8 mouse cellular contexts compared by ENCODE assay signal in the genomic region with DNA sequence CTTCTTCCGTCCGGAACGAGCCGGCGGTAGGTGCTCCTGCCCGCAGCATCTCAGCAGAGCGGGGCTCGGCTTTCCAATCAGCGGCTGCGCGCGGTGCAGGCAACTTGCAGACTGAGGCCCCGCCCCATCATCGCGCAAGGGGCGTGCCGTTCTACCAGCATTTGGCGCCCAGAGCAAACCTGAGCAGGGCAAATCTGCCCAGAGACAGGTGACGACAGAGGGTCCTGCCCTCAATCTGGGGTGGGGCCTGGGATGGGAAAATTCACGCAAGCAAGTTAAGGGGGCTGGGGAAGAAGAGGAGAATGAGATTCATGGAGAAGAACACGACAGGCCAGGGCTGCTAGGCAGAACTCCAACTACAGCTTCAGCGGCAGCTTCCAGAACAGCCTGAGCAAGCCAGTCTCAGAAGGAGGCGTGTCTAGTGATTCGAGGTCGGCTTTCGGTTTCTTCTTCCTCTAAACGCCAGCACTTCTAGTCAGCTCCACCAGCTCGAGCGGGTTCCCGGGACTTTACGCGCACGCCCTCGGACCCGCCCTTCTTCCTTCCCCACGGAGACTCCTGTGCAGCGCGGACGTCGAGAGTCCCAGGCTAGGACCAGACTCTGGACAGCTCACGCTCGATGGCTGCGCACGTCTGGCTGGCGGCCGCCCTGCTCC. TPM values are rescaled to one million over a fixed set of nuclear protein-coding genes. Genes with fewer than 3 reads are reported as not detected.
DNase-seq lines count a peak whose midpoint lies in the region; ATAC-seq and TF ChIP-seq lines count a peak whose summit lies in the region.

Gene Tap1 (plus strand): TSS at position 293 of the 656 bp plus-strand sequence.
Gene Psmb9 (minus strand): TSS at position 504 of the 656 bp plus-strand sequence.

- H3K4me1 ChIP-seq in CH12.LX (ENCODE audit: control insufficient read depth in 1 of 2, insufficient read depth in 2 of 2), result peaks cover 25 to 57% of the 10 kb centered on the region in 2 experiments
- peaks cover 10% of the 10 kb centered on the region for H3K4me1 ChIP-seq in forebrain, embryonic 11.5 days (replicated peaks; ENCODE audit: control insufficient read depth, insufficient read depth, low read length)
- H3K4me1 ChIP-seq in heart, embryonic 16.5 days (ENCODE audit: control insufficient read depth, insufficient read depth, low read length), result peaks cover 7% of the 10 kb centered on the region
- peaks cover 22% of the 10 kb centered on the region for H3K4me1 ChIP-seq in liver, embryonic 15.5 days (replicated peaks)
- peaks cover 15% of the 10 kb centered on the region for H3K4me1 ChIP-seq in neural tube, embryonic 12.5 days

- H3K4me2 ChIP-seq in CH12.LX (ENCODE audit: insufficient read depth, low read depth, poor library complexity, severe bottlenecking), result peak within 1 kb of the TSS; percentile 63
- H3K4me2 ChIP-seq in forebrain, embryonic 11.5 days (ENCODE audit: low read depth, low read length, severe bottlenecking), result peak within 1 kb of the TSS; percentile 75
- peak within 1 kb of the TSS; percentile 95 for H3K4me2 ChIP-seq in heart, embryonic 16.5 days (ENCODE audit: low read depth, low read length)
- H3K4me2 ChIP-seq in liver, embryonic 15.5 days, result peak within 1 kb of the TSS; percentile 90
- H3K4me2 ChIP-seq in neural tube, embryonic 12.5 days (replicated peaks), result peak within 1 kb of the TSS; percentile 76

- under 1% methylated on average over 46 of the region's 46 CpGs for WGBS in forebrain, embryonic 11.5 days
- under 1% methylated on average over 46 of the region's 46 CpGs for WGBS in heart, embryonic 16.5 days
- under 1% methylated on average over 46 of the region's 46 CpGs for WGBS in liver, embryonic 15.5 days (ENCODE audit: insufficient replicate concordance)
- WGBS in neural tube, embryonic 12.5 days, result under 1% methylated on average over 46 of the region's 46 CpGs

- TF ChIP-seq CTCF in CH12.LX (conservative IDR thresholded peaks at IDR 0.05 in 1 of 2, IDR thresholded peaks at IDR 0.05 in 1 of 2; ENCODE audit: low read depth in 2 of 2, low read length in 2 of 2), result no peak

- no peak for TF ChIP-seq RAD21 in CH12.LX (IDR thresholded peaks at IDR 0.05; ENCODE audit: low read depth, low read length)

- H3K4me3 ChIP-seq in CH12.LX (replicated peaks in 1 of 3; ENCODE audit: low read depth in 2 of 3, low read length in 2 of 3, poor library complexity in 1 of 3), result peak within 1 kb of the TSS; percentile 98 to 100 (median 99)
- peak within 1 kb of the TSS; percentile 41 for H3K4me3 ChIP-seq in forebrain, embryonic 11.5 days (ENCODE audit: low read depth, low read length)
- peak within 1 kb of the TSS; percentile 70 for H3K4me3 ChIP-seq in heart, embryonic 16.5 days (ENCODE audit: low read length)
- peak within 1 kb of the TSS; percentile 66 for H3K4me3 ChIP-seq in liver, embryonic 15.5 days (replicated peaks)
- H3K4me3 ChIP-seq in neural tube, embryonic 12.5 days, result peak within 1 kb of the TSS; percentile 35

- DNase-seq in CH12.LX (ENCODE audit: extremely low read depth), result peak; percentile 97
- DNase-seq in c-Kit-positive CD71-positive TER-119-negative erythroid progenitor cells, embryonic 14.5 days (ENCODE audit: low read depth), result peak; percentile 97
- peak; percentile 97 for DNase-seq in forebrain, embryonic 11.5 days (ENCODE audit: low spot score)
- peak; percentile 99 to 100 for DNase-seq in kidney, postnatal 36 days
- DNase-seq in telencephalon, adult 2 months (ENCODE audit: low read depth, low spot score), result peak; percentile 84

- H3K9ac ChIP-seq in CH12.LX (ENCODE audit: insufficient read depth, low read depth), result peak within 1 kb of the TSS; percentile 100
- peak within 1 kb of the TSS; percentile 55 for H3K9ac ChIP-seq in forebrain, embryonic 11.5 days (ENCODE audit: low read length)
- peak within 1 kb of the TSS; percentile 80 for H3K9ac ChIP-seq in heart, embryonic 16.5 days (ENCODE audit: low read length)
- peak within 1 kb of the TSS; percentile 61 for H3K9ac ChIP-seq in liver, embryonic 15.5 days
- H3K9ac ChIP-seq in neural tube, embryonic 12.5 days, result peak within 1 kb of the TSS; percentile 36

- H3K27ac ChIP-seq in CH12.LX (ENCODE audit: insufficient read depth, low read depth), result peak within 1 kb of the TSS; percentile 98
- no peak within 1 kb of the TSS for H3K27ac ChIP-seq in forebrain, embryonic 11.5 days (ENCODE audit: low read depth, low read length)
- peak within 1 kb of the TSS; percentile 75 for H3K27ac ChIP-seq in heart, embryonic 16.5 days (ENCODE audit: low read length)
- H3K27ac ChIP-seq in liver, embryonic 15.5 days (replicated peaks), result peak within 1 kb of the TSS; percentile 67
- H3K27ac ChIP-seq in neural tube, embryonic 12.5 days, result no peak within 1 kb of the TSS

- TF ChIP-seq POLR2A in CH12.LX (IDR thresholded peaks at IDR 0.05; ENCODE audit: low read depth, low read length), result peak; percentile 80

- ATAC-seq in forebrain, embryonic 11.5 days (replicated peaks; ENCODE audit: low FRiP score), result peak; percentile 92
- ATAC-seq in heart, embryonic 16.5 days (replicated peaks; ENCODE audit: extremely low read depth, insufficient read depth, low FRiP score), result peak; percentile 95
- ATAC-seq in liver, embryonic 15.5 days (ENCODE audit: insufficient read depth), result peak; percentile 88
- peak; percentile 89 for ATAC-seq in neural tube, embryonic 12.5 days (ENCODE audit: low FRiP score, low read depth)

- dilution Hi-C loops in CH12.LX (cut with MboI; ENCODE audit: extremely low pct_ligation_motif_present, extremely low pct_unique_long_range_greater_than_20kb, low sequenced_read_pairs), result no loop called here

- peaks cover 86% of the 10 kb centered on the region for H3K79me2 ChIP-seq in CH12.LX (replicated peaks; ENCODE audit: control insufficient read depth, extremely low read depth, insufficient read depth, poor library complexity, severe bottlenecking)

- in situ Hi-C loops in CH12.LX (cut with MboI; ENCODE audit: low pct_ligation_motif_present, low pct_unique_long_range_greater_than_20kb, low sequenced_read_pairs), result no loop called here

- TF ChIP-seq EP300 in CH12.LX (IDR thresholded peaks at IDR 0.05; ENCODE audit: low read length), result no peak

- peaks cover 43 to 61% of the 10 kb centered on the region in 2 experiments for H3K36me3 ChIP-seq in CH12.LX (replicated peaks in 1 of 2; ENCODE audit: control insufficient read depth in 1 of 2, insufficient read depth in 1 of 2, low read length in 1 of 2)
- no peaks in the 10 kb centered on the region for H3K36me3 ChIP-seq in forebrain, embryonic 11.5 days (ENCODE audit: control insufficient read depth, insufficient read depth, low read length)
- H3K36me3 ChIP-seq in heart, embryonic 16.5 days (ENCODE audit: control insufficient read depth, insufficient read depth), result no peaks in the 10 kb centered on the region
- no peaks in the 10 kb centered on the region for H3K36me3 ChIP-seq in liver, embryonic 15.5 days (replicated peaks)
- no peaks in the 10 kb centered on the region for H3K36me3 ChIP-seq in neural tube, embryonic 12.5 days

- H3K9me3 ChIP-seq in CH12.LX (replicated peaks; ENCODE audit: low read length), result no peaks in the 10 kb centered on the region
- no peaks in the 10 kb centered on the region for H3K9me3 ChIP-seq in forebrain, embryonic 11.5 days (ENCODE audit: control insufficient read depth, low read length)
- H3K9me3 ChIP-seq in heart, embryonic 16.5 days (replicated peaks; ENCODE audit: control insufficient read depth, low read length), result no peaks in the 10 kb centered on the region
- H3K9me3 ChIP-seq in liver, embryonic 15.5 days (replicated peaks), result no peaks in the 10 kb centered on the region
- no peaks in the 10 kb centered on the region for H3K9me3 ChIP-seq in neural tube, embryonic 12.5 days

- no peaks in the 10 kb centered on the region for H3K27me3 ChIP-seq in CH12.LX (replicated peaks)
- peaks cover 39% of the 10 kb centered on the region for H3K27me3 ChIP-seq in forebrain, embryonic 11.5 days (ENCODE audit: control insufficient read depth, insufficient read depth, low read length)
- H3K27me3 ChIP-seq in heart, embryonic 16.5 days (ENCODE audit: control insufficient read depth, insufficient read depth, low read length), result peaks cover 38% of the 10 kb centered on the region
- H3K27me3 ChIP-seq in liver, embryonic 15.5 days, result peaks cover 26% of the 10 kb centered on the region
- peaks cover 68% of the 10 kb centered on the region for H3K27me3 ChIP-seq in neural tube, embryonic 12.5 days (replicated peaks)

TF ChIP-seq in CH12.LX, 34 proteins besides CTCF, POLR2A, EP300 and RAD21 (continues in another document):
- TF ChIP-seq TBP (conservative IDR thresholded peaks at IDR 0.05; ENCODE audit: low read depth, low read length) (peak; percentile 37; the same call in 1 of the 2 replicates), ZKSCAN1 (IDR thresholded peaks at IDR 0.05; ENCODE audit: borderline replicate concordance, low read depth, low read length) (no peak), SIN3A (IDR thresholded peaks at IDR 0.05; ENCODE audit: low read length) (peak; percentile 71), MAFK (IDR thresholded peaks at IDR 0.05; ENCODE audit: insufficient replicate concordance, low read length) (no peak), ZMIZ1 (IDR thresholded peaks at IDR 0.05; ENCODE audit: low read depth, low read length) (peak; percentile 70; the same call in 1 of the 2 replicates), CHD2 (IDR thresholded peaks at IDR 0.05; ENCODE audit: low read length) (peak; percentile 96), BHLHE40 (IDR thresholded peaks at IDR 0.05; ENCODE audit: low read depth, low read length) (peak; percentile 3; the same call in 1 of the 2 replicates), IRF4 (IDR thresholded peaks at IDR 0.05; ENCODE audit: low read depth, low read length) (peak; percentile 25; the same call in 1 of the 2 replicates), MYC (IDR thresholded peaks at IDR 0.05; ENCODE audit: low read depth, low read length) (no peak; the same call in 1 of the 2 replicates)

RNA-seq across cellular contexts. Expression of gene Tap1, which starts in this region (rescaled TPM):
- total RNA-seq in CH12.LX (2012; rRNA removed), result 164 and 184 TPM in 2 replicates
- total RNA-seq in CH12.LX (2014; rRNA removed), result 90.1 and 102 TPM in 2 replicates
- polyA plus RNA-seq in CH12.LX (2012; ENCODE audit: insufficient read length, low read depth), result 157 and 161 TPM in 2 replicates
- polyA plus RNA-seq in forebrain, embryonic 11.5 days (2014; fragmentation: Nextera tagmentation; extraction: Ambion mirVana), result 1.6 and 1.7 TPM in 2 replicates
- 5.7 and 11.1 TPM in 2 replicates for polyA plus RNA-seq in heart, embryonic 16.5 days (2015; fragmentation: Nextera tagmentation; extraction: Ambion mirVana)
- 4.2 and 4.8 TPM in 2 replicates for polyA plus RNA-seq in liver, embryonic 15.5 days (2015; fragmentation: Nextera tagmentation; extraction: Ambion mirVana)
- polyA plus RNA-seq in neural tube, embryonic 12.5 days (2016; fragmentation: Nextera tagmentation; extraction: Ambion mirVana), result 1.3 and 1.9 TPM in 2 replicates

RNA-seq across cellular contexts. Expression of gene Psmb9, which starts in this region (rescaled TPM):
- total RNA-seq in CH12.LX (2012; rRNA removed), result 435 and 547 TPM in 2 replicates
- total RNA-seq in CH12.LX (2014; rRNA removed), result 156 and 159 TPM in 2 replicates
- polyA plus RNA-seq in CH12.LX (2012; ENCODE audit: insufficient read length, low read depth), result 192 and 196 TPM in 2 replicates
- polyA plus RNA-seq in forebrain, embryonic 11.5 days (2014; fragmentation: Nextera tagmentation; extraction: Ambion mirVana), result 0.99 and 1.6 TPM in 2 replicates
- polyA plus RNA-seq in heart, embryonic 16.5 days (2015; fragmentation: Nextera tagmentation; extraction: Ambion mirVana), result 15.0 and 32.2 TPM in 2 replicates
- polyA plus RNA-seq in liver, embryonic 15.5 days (2015; fragmentation: Nextera tagmentation; extraction: Ambion mirVana), result 10.6 and 11.2 TPM in 2 replicates
- 0.57 and 1.0 TPM in 2 replicates for polyA plus RNA-seq in neural tube, embryonic 12.5 days (2016; fragmentation: Nextera tagmentation; extraction: Ambion mirVana)

Comparison
In these comparisons a context has a peak if more than half of its experiments do, and no peak if none do; other contexts are left out.
1. RNA of gene Tap1 (polyA plus RNA-seq): 157 to 161 TPM in CH12.LX; 5.7 to 11.1 TPM in heart, embryonic 16.5 days, 4.2 to 4.8 TPM in liver, embryonic 15.5 days, 1.3 to 1.9 TPM in neural tube, embryonic 12.5 days and 1.6 to 1.7 TPM in forebrain, embryonic 11.5 days; every median in the first group is over 10 times any median in the second.
2. H3K27ac ChIP-seq: peak in CH12.LX (single experiment), heart, embryonic 16.5 days (single experiment) and liver, embryonic 15.5 days (single experiment); none in forebrain, embryonic 11.5 days (single experiment) and neural tube, embryonic 12.5 days (single experiment).
3. H3K4me3 ChIP-seq: peak in every context shown above with its lines; median percentile 99 in CH12.LX; 70 in heart, embryonic 16.5 days; 66 in liver, embryonic 15.5 days; 41 in forebrain, embryonic 11.5 days; 35 in neural tube, embryonic 12.5 days.
4. H3K9ac ChIP-seq: peak in every context shown above with its lines; median percentile 100 in CH12.LX; 80 in heart, embryonic 16.5 days; 61 in liver, embryonic 15.5 days; 55 in forebrain, embryonic 11.5 days; 36 in neural tube, embryonic 12.5 days.
5. Peak in every context shown above with its lines, with median percentiles within 50 percentile points of each other: DNase-seq, H3K4me2 ChIP-seq and ATAC-seq.